Mouse (Mus musculus) brain, embryonic 14.5 days (tissue): ENCODE results near the gene Ndufa11.
A peak's percentile ranks its signal among the peaks of the same experiment; 100 is the strongest.

ENCODE experiments used
- CTCF ChIP-seq: fragments of 200-500 bp; IDR thresholded peaks from 2 replicates; pipeline ENCODE4 v1.5.1; 2012; ENCODE audit warnings: inconsistent platforms, mild to moderate bottlenecking, moderate library complexity, borderline replicate concordance; ENCODE audit not compliant: insufficient read depth, insufficient read length; ENCODE audit errors: extremely low read depth
- POLR2A ChIP-seq: fragments of 200-500 bp; IDR thresholded peaks from 2 replicates; pipeline ENCODE4 v1.6.1; 2012; ENCODE audit warnings: mild to moderate bottlenecking, inconsistent platforms, borderline replicate concordance; ENCODE audit not compliant: poor library complexity, insufficient read depth, insufficient read length, severe bottlenecking; ENCODE audit errors: extremely low read depth

DNA sequence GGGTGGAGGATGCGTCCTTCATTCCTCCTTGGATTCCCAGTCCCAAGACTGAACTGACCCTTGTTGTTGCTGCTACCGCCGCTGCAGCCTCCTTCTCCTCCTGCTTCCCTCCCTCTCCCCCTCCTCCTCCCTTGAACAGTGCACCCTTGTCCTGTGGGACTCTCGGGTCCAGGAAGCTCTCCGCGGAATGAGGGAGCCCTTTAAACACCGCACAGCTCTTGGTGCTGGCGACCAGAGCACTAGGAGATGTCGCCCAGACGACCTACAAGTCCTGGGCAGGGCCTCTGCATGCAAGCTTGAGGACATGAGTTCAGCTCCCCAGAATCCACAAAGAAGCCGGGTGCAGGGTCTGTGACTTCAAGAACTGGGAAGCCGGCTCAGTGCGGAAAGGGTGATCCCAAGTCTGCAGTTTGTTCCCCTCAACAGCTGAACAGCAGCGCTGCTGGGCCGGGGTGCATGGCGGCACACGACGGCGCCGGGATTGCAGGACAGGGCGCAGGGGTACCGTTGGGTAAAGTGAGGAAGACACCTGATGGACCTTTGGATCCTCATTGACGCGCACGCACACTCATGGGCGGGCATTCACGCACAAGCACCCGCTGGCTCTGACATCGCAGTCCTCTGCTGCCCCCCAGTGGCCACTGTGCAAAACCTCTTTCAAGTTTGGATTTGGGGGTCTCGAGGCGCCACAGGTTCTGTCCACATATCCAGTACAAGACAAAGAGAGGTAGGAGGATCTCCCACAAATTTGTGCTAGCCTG lies 49.0 kb upstream of the Ndufa11 start:
- peak; percentile 96 for TF ChIP-seq CTCF
- TF ChIP-seq POLR2A, result no peak
